Mouse (Mus musculus): Measurements from ENCODE around the gene Gm49361.

GRCm38 (mm10) chr14:57732668-57733293 is 13.1 kb downstream of the Gm49361 start:
- TF ChIP-seq CHD2 (IDR thresholded peaks at IDR 0.05; ENCODE audit: low read depth, low read length), result 0 out of 2 replicates have a peak, but pooled peaks have one; percentile 31
- TF ChIP-seq HCFC1 (IDR thresholded peaks at IDR 0.05; ENCODE audit: borderline replicate concordance, insufficient read depth, low read length), result no peak

All from ES-E14 (cell line).